Mouse (Mus musculus) stomach, embryonic 16.5 days (tissue): Measurements from ENCODE around the gene Ncam1. TPM values are rescaled to one million over a fixed set of nuclear protein-coding genes. Genes with fewer than 3 reads are reported as not detected.

Source experiments
- ATAC-seq: fragments of 200-750 bp; cut with Nextera tagmentation; 2 replicates; pipeline ENCODE4 v1.8.0; 2017; ENCODE audit warnings: moderate number of reproducible peaks, moderate TSS enrichment; ENCODE audit not compliant: insufficient read depth, low FRiP score
- H3K27ac ChIP-seq: fragments of 300-500 bp; sonication (generic); 2 replicates; pipeline ENCODE4 v1.5.1; 2014; ENCODE audit warnings: low read length
- H3K27me3 ChIP-seq: fragments of 300-500 bp; sonication (generic); 2 replicates; pipeline ENCODE4 v1.6.1; 2014; ENCODE audit warnings: low read length, control low read depth, mixed read lengths; ENCODE audit not compliant: control insufficient read depth, insufficient read depth
- H3K36me3 ChIP-seq: fragments of 300-500 bp; sonication (generic); 2 replicates; pipeline ENCODE4 v1.6.1; 2014; ENCODE audit warnings: low read length; ENCODE audit not compliant: control insufficient read depth, insufficient read depth
- H3K4me1 ChIP-seq: fragments of 300-500 bp; sonication (generic); 2 replicates; pipeline ENCODE4 v1.6.1; 2014; ENCODE audit warnings: low read length, control low read depth, mixed read lengths; ENCODE audit not compliant: control insufficient read depth, insufficient read depth
- H3K4me2 ChIP-seq: fragments of 300-500 bp; sonication (generic); 2 replicates; pipeline ENCODE4 v1.6.1; 2014; ENCODE audit warnings: low read depth, low read length, mixed read lengths
- H3K4me3 ChIP-seq: fragments of 300-500 bp; sonication (generic); replicated peaks from 2 replicates; pipeline ENCODE4 v1.5.1; 2014; ENCODE audit warnings: mild to moderate bottlenecking, low read length
- H3K9ac ChIP-seq: fragments of 300-500 bp; sonication (generic); 2 replicates; pipeline ENCODE4 v1.6.1; 2014; ENCODE audit warnings: low read length
- H3K9me3 ChIP-seq: fragments of 300-500 bp; sonication (generic); replicated peaks from 2 replicates; pipeline ENCODE4 v1.6.1; 2016; ENCODE audit warnings: low read length, control low read depth; ENCODE audit not compliant: control insufficient read depth
- WGBS: fragments of 180-500 bp; shearing (Covaris S2); extraction: QIAGEN DNeasy Blood & Tissue Kit; methylation state at CpG from one replicate; pipeline ENCODE4 v1.1.7; 2014; 5-methylcytosine and 5-hydroxymethylcytosine counted together
- polyA plus RNA-seq: library from polyadenylated mRNA; unstranded; fragments of >200 nt; fragmentation: Nextera tagmentation; extraction: Ambion mirVana; gene quantifications from 2 replicates; pipeline ENCODE4 v1.2.1, GENCODE M21; 2015

The Ncam1 gene
- polyA plus RNA-seq, 1 experiment from 2014 or later, result 114 TPM

- H3K9ac ChIP-seq, result no peak overlapping the region
- no peak overlapping the region for H3K4me2 ChIP-seq
- no peak for ATAC-seq
- H3K36me3 ChIP-seq, result no peaks in the 10 kb centered on the region
- H3K27me3 ChIP-seq, result no peaks in the 10 kb centered on the region
- H3K9me3 ChIP-seq, result no peaks in the 10 kb centered on the region
- whole genome bisulfite sequencing, result 59% methylated on average over 2 of the region's 2 CpGs
- H3K4me1 ChIP-seq, result peaks cover 10% of the 10 kb centered on the region; the same call in 1 of the 2 replicates
- H3K4me3 ChIP-seq, result no peak overlapping the region
- H3K27ac ChIP-seq, result no peak overlapping the region
These were observed 190.5 kb downstream of the Ncam1 start for GRCm38 (mm10) chr9:49608191-49608590.

- Histone ChIP-seq H3K36me3 (no peaks in the 10 kb centered on the region), H3K9me3 (no peaks in the 10 kb centered on the region), H3K4me2 (no peak overlapping the region), H3K27me3 (no peaks in the 10 kb centered on the region), H3K4me1 (peaks cover 10% of the 10 kb centered on the region; the same call in 1 of the 2 replicates), H3K27ac (no peak overlapping the region), H3K9ac (no peak overlapping the region), H3K4me3 (no peak overlapping the region)
- WGBS, result 21% methylated on average over 2 of the region's 2 CpGs
- ATAC-seq, result no peak
These were observed 192.0 kb downstream of the Ncam1 start for GRCm38 (mm10) chr9:49606717-49607116.

- H3K36me3 ChIP-seq, result no peaks in the 10 kb centered on the region
- no peaks in the 10 kb centered on the region for H3K9me3 ChIP-seq
- H3K27me3 ChIP-seq, result no peaks in the 10 kb centered on the region
- H3K4me3 ChIP-seq, result no peak overlapping the region
- WGBS, result 29% methylated on average over 5 of the region's 5 CpGs
- H3K27ac ChIP-seq, result peak overlapping the region; percentile 43
- H3K9ac ChIP-seq, result no peak overlapping the region
- peaks cover 10% of the 10 kb centered on the region; the same call in 1 of the 2 replicates for H3K4me1 ChIP-seq
- ATAC-seq, result no peak
- no peak overlapping the region for H3K4me2 ChIP-seq
These were observed 192.4 kb downstream of the Ncam1 start for GRCm38 (mm10) chr9:49606317-49606716.

- no peak overlapping the region for H3K4me3 ChIP-seq
- no peak overlapping the region for H3K4me2 ChIP-seq
- peak overlapping the region; percentile 43 for H3K27ac ChIP-seq
- peak; percentile 33; the same call in 1 of the 2 replicates for ATAC-seq
- H3K36me3 ChIP-seq, result no peaks in the 10 kb centered on the region
- 32% methylated on average over 4 of the region's 4 CpGs for WGBS
- H3K27me3 ChIP-seq, result no peaks in the 10 kb centered on the region
- H3K9ac ChIP-seq, result no peak overlapping the region
- H3K4me1 ChIP-seq, result peaks cover 10% of the 10 kb centered on the region; the same call in 1 of the 2 replicates
- no peaks in the 10 kb centered on the region for H3K9me3 ChIP-seq
These were observed 192.9 kb downstream of the Ncam1 start for GRCm38 (mm10) chr9:49605791-49606190.

GRCm38 (mm10) chr9:49605351-49605750, 193.4 kb downstream of the Ncam1 start:
- no peak overlapping the region for H3K27ac ChIP-seq
- H3K4me3 ChIP-seq, result no peak overlapping the region
- H3K9ac ChIP-seq, result no peak overlapping the region
- no peak overlapping the region for H3K4me2 ChIP-seq
- H3K9me3 ChIP-seq, result no peaks in the 10 kb centered on the region
- H3K36me3 ChIP-seq, result no peaks in the 10 kb centered on the region
- no peak for ATAC-seq
- peaks cover 10% of the 10 kb centered on the region; the same call in 1 of the 2 replicates for H3K4me1 ChIP-seq
- no peaks in the 10 kb centered on the region for H3K27me3 ChIP-seq
- WGBS, result 76% methylated on average over 3 of the region's 3 CpGs

GRCm38 (mm10) chr9:49601215-49601614, 197.5 kb downstream of the Ncam1 start:
- WGBS, result 71% methylated on average over 4 of the region's 4 CpGs
- H3K27me3 ChIP-seq, result no peaks in the 10 kb centered on the region
- H3K27ac ChIP-seq, result no peak overlapping the region
- no peaks in the 10 kb centered on the region for H3K36me3 ChIP-seq
- H3K4me2 ChIP-seq, result no peak overlapping the region
- no peak overlapping the region for H3K4me3 ChIP-seq
- peaks cover 3% of the 10 kb centered on the region; the same call in 1 of the 2 replicates for H3K4me1 ChIP-seq
- no peaks in the 10 kb centered on the region for H3K9me3 ChIP-seq
- ATAC-seq, result no peak
- H3K9ac ChIP-seq, result no peak overlapping the region

GRCm38 (mm10) chr9:49595635-49596348, 202.9 kb downstream of the Ncam1 start:
- Histone ChIP-seq H3K4me2 (no peak overlapping the region), H3K4me3 (no peak overlapping the region), H3K9ac (no peak overlapping the region), H3K36me3 (no peaks in the 10 kb centered on the region), H3K9me3 (no peaks in the 10 kb centered on the region), H3K4me1 (peaks cover 12% of the 10 kb centered on the region), H3K27me3 (no peaks in the 10 kb centered on the region), H3K27ac (no peak overlapping the region)
- WGBS, result 55% methylated on average over 11 of the region's 11 CpGs
- ATAC-seq, result no peak

- no peaks in the 10 kb centered on the region for H3K9me3 ChIP-seq
- H3K27ac ChIP-seq, result no peak overlapping the region; the same call in 1 of the 2 replicates
- H3K9ac ChIP-seq, result 0 out of 2 replicates have a peak overlapping the region, but pooled peaks have one; percentile 10
- no peaks in the 10 kb centered on the region for H3K27me3 ChIP-seq
- WGBS, result 42% methylated on average over 7 of the region's 7 CpGs
- no peak for ATAC-seq
- H3K4me2 ChIP-seq, result no peak overlapping the region
- H3K36me3 ChIP-seq, result no peaks in the 10 kb centered on the region
- no peak overlapping the region for H3K4me3 ChIP-seq
- peaks cover 15% of the 10 kb centered on the region for H3K4me1 ChIP-seq
These were observed 203.7 kb downstream of the Ncam1 start for GRCm38 (mm10) chr9:49594876-49595634.

- H3K27me3 ChIP-seq, result no peaks in the 10 kb centered on the region
- no peaks in the 10 kb centered on the region for H3K36me3 ChIP-seq
- H3K4me1 ChIP-seq, result peaks cover 15% of the 10 kb centered on the region
- H3K4me2 ChIP-seq, result no peak overlapping the region
- ATAC-seq, result peak; percentile 79
- H3K4me3 ChIP-seq, result no peak overlapping the region
- H3K9ac ChIP-seq, result no peak overlapping the region
- WGBS, result 34% methylated on average over 10 of the region's 10 CpGs
- peak overlapping the region; percentile 15; the same call in 1 of the 2 replicates for H3K27ac ChIP-seq
- H3K9me3 ChIP-seq, result no peaks in the 10 kb centered on the region
These were observed 204.7 kb downstream of the Ncam1 start for GRCm38 (mm10) chr9:49593951-49594536.
